22 mouse cellular contexts compared by ENCODE assay signal in genomic region chr9:77278055-77278454, GRCm38 (mm10).
DNase-seq lines count a peak whose midpoint lies in the region; ATAC-seq lines count a peak whose summit lies in the region.
"Had no signal": no experiment of that assay in that cellular context is flagged by ENCODE, and none has a peak within 500 bp of the region (broad histone marks: within the 10 kb centered on the region; RNA-seq: fewer than 3 reads in every experiment).

No protein-coding gene starts in this region.

- H3K27me3 ChIP-seq in heart, embryonic 15.5 days, result no peaks in the 10 kb centered on the region
- no peaks in the 10 kb centered on the region for H3K27me3 ChIP-seq in midbrain, embryonic 15.5 days (replicated peaks)
- no peaks in the 10 kb centered on the region for H3K27me3 ChIP-seq in midbrain, embryonic 13.5 days
- H3K27me3 ChIP-seq: hindbrain, embryonic 13.5 days; neural tube, embryonic 13.5 days had no signal

- H3K27ac ChIP-seq in heart, embryonic 15.5 days, result peak overlapping the region; percentile 77; the same call in 1 of the 2 replicates
- H3K27ac ChIP-seq in midbrain, embryonic 15.5 days, result 0 out of 2 replicates have a peak overlapping the region, but pooled peaks have one; percentile 25
- H3K27ac ChIP-seq in midbrain, embryonic 13.5 days, result no peak overlapping the region
- H3K27ac ChIP-seq: embryonic facial prominence, embryonic 10.5 days; hindbrain, embryonic 13.5 days; kidney, postnatal 0 days; neural tube, embryonic 13.5 days had no signal

- H3K4me2 ChIP-seq in heart, embryonic 15.5 days, result no peak overlapping the region
- no peak overlapping the region for H3K4me2 ChIP-seq in midbrain, embryonic 15.5 days
- no peak overlapping the region for H3K4me2 ChIP-seq in midbrain, embryonic 13.5 days (replicated peaks)
- H3K4me2 ChIP-seq: hindbrain, embryonic 13.5 days; neural tube, embryonic 13.5 days had no signal

- H3K9ac ChIP-seq in heart, embryonic 15.5 days, result no peak overlapping the region
- no peak overlapping the region for H3K9ac ChIP-seq in midbrain, embryonic 15.5 days
- H3K9ac ChIP-seq in midbrain, embryonic 13.5 days (replicated peaks), result no peak overlapping the region
- H3K9ac ChIP-seq: hindbrain, embryonic 13.5 days; neural tube, embryonic 13.5 days had no signal

- 57% methylated on average over 3 of the region's 3 CpGs for WGBS in heart, embryonic 15.5 days
- 21% methylated on average over 3 of the region's 3 CpGs for WGBS in midbrain, embryonic 15.5 days
- WGBS in midbrain, embryonic 13.5 days, result 16% methylated on average over 3 of the region's 3 CpGs

- H3K9me3 ChIP-seq in heart, embryonic 15.5 days (replicated peaks), result no peaks in the 10 kb centered on the region
- no peaks in the 10 kb centered on the region for H3K9me3 ChIP-seq in midbrain, embryonic 15.5 days
- H3K9me3 ChIP-seq in midbrain, embryonic 13.5 days, result no peaks in the 10 kb centered on the region
- H3K9me3 ChIP-seq: embryonic facial prominence, embryonic 10.5 days; forebrain, embryonic 10.5 days; hindbrain, embryonic 13.5 days; neural tube, embryonic 13.5 days had no signal

- H3K36me3 ChIP-seq in heart, embryonic 15.5 days, result no peaks in the 10 kb centered on the region
- H3K36me3 ChIP-seq in midbrain, embryonic 15.5 days (replicated peaks), result no peaks in the 10 kb centered on the region
- no peaks in the 10 kb centered on the region for H3K36me3 ChIP-seq in midbrain, embryonic 13.5 days
- H3K36me3 ChIP-seq: embryonic facial prominence, embryonic 10.5 days; forebrain, embryonic 10.5 days; hindbrain, embryonic 13.5 days; neural tube, embryonic 13.5 days had no signal

- no peak overlapping the region for H3K4me3 ChIP-seq in heart, embryonic 15.5 days
- no peak overlapping the region for H3K4me3 ChIP-seq in midbrain, embryonic 15.5 days
- no peak overlapping the region for H3K4me3 ChIP-seq in midbrain, embryonic 13.5 days (replicated peaks)
- H3K4me3 ChIP-seq: embryonic facial prominence, embryonic 10.5 days; forebrain, embryonic 10.5 days; hindbrain, embryonic 13.5 days; neural tube, embryonic 13.5 days had no signal

- intact Hi-C loops in heart, postnatal 25 days (cut with DNase I), result no loop called here

- no peak for DNase-seq in frontal cortex, postnatal 25 days (ENCODE audit: low spot score in 2 of 2)
- no peak for DNase-seq in heart, postnatal 25 days (ENCODE audit: low spot score)
- DNase-seq in adrenal gland, postnatal 25 days, result no peak
- DNase-seq in spleen, postnatal 36 days (ENCODE audit: low spot score in 2 of 2), result no peak
- DNase-seq: adrenal gland, postnatal 10 days; cerebellum, adult 11 months; cerebellum, adult 9-11 months; heart, adult 11 months; kidney, adult 18-20 months; lung, postnatal 4 days; retina, postnatal 1 day; right cerebral cortex, postnatal 25 days; thymus, postnatal 14 days had no signal

- H3K4me1 ChIP-seq in heart, embryonic 15.5 days (replicated peaks), result peaks cover 29% of the 10 kb centered on the region
- peaks cover 10% of the 10 kb centered on the region for H3K4me1 ChIP-seq in midbrain, embryonic 15.5 days
- H3K4me1 ChIP-seq in midbrain, embryonic 13.5 days (replicated peaks), result peaks cover 14% of the 10 kb centered on the region
- H3K4me1 ChIP-seq: hindbrain, embryonic 13.5 days; neural tube, embryonic 13.5 days had no signal

- peak; percentile 57 for ATAC-seq in frontal cortex, adult (ENCODE audit: low TSS enrichment)
- ATAC-seq in heart, embryonic 15.5 days (replicated peaks; ENCODE audit: insufficient number of reproducible peaks, insufficient read depth, low FRiP score, low read depth), result no peak
- no peak for ATAC-seq in midbrain, embryonic 15.5 days (replicated peaks)
- ATAC-seq in midbrain, embryonic 13.5 days, result no peak
